Comparison of ENCODE assay signal across 11 mouse cellular contexts in genomic region chr6:30178023-30178639, GRCm38 (mm10).
A peak's percentile ranks its signal among the peaks of the same experiment; 100 is the strongest.
DNase-seq lines count a peak whose midpoint lies in the region; ATAC-seq lines count a peak whose summit lies in the region.
"Had no signal": no experiment of that assay in that cellular context is flagged by ENCODE, and none has a peak within 500 bp of the region (broad histone marks: within the 10 kb centered on the region; RNA-seq: fewer than 3 reads in every experiment).

No protein-coding gene starts in this region.

- H3K4me3 ChIP-seq in kidney, embryonic 15.5 days (replicated peaks) = 0 out of 2 replicates have a peak overlapping the region, but pooled peaks have one; percentile 5
- H3K4me3 ChIP-seq: gastrocnemius, adult 2 months; liver, embryonic 13.5 days had no signal

- 2% methylated on average over 27 of the region's 27 CpGs for WGBS in kidney, embryonic 15.5 days

- H3K4me2 ChIP-seq in kidney, embryonic 15.5 days = peak overlapping the region; percentile 40
- H3K4me2 ChIP-seq: liver, embryonic 13.5 days had no signal

- no peak overlapping the region for H3K27ac ChIP-seq in kidney, embryonic 15.5 days
- H3K27ac ChIP-seq: gastrocnemius, adult 2 months; liver, embryonic 13.5 days had no signal

- H3K4me1 ChIP-seq in kidney, embryonic 15.5 days = peaks cover 58% of the 10 kb centered on the region

- DNase-seq in embryo, embryonic 11 days = peak; percentile 36
- DNase-seq in embryo, embryonic 10 days (ENCODE audit: low spot score) = no peak
- DNase-seq in kidney, adult 11 months = no peak
- DNase-seq in CD4-positive helper T cell, adult 2 months (ENCODE audit: low read depth, low spot score) = peak; percentile 16
- peak; percentile 46 for DNase-seq in induced T-regulatory cell, adult 2 months (ENCODE audit: low read depth)
- DNase-seq in adrenal gland, adult 8-10 months = no peak
- no peak for DNase-seq in right cerebral cortex, postnatal 14 days
- DNase-seq: gastrocnemius, adult 2 months; layer of hippocampus, adult 9-11 months; liver, embryonic 13.5 days had no signal

- ATAC-seq in kidney, embryonic 15.5 days (replicated peaks; ENCODE audit: low FRiP score) = no peak

- 0 out of 2 replicates have a peak, but pooled peaks cover 3% of the 10 kb centered on the region for H3K9me3 ChIP-seq in kidney, embryonic 15.5 days (replicated peaks)
- H3K9me3 ChIP-seq: liver, embryonic 13.5 days had no signal

- H3K27me3 ChIP-seq in kidney, embryonic 15.5 days = peaks cover 89% of the 10 kb centered on the region

- H3K36me3 ChIP-seq in kidney, embryonic 15.5 days = no peaks in the 10 kb centered on the region
- H3K36me3 ChIP-seq: liver, embryonic 13.5 days had no signal

- no peak overlapping the region for H3K9ac ChIP-seq in kidney, embryonic 15.5 days
- H3K9ac ChIP-seq: liver, embryonic 13.5 days had no signal

Comparison
In these comparisons a context has a peak if more than half of its experiments do, and no peak if none do; other contexts are left out.
1. DNase-seq: peak in embryo, embryonic 11 days (single experiment), CD4-positive helper T cell, adult 2 months (single experiment) and induced T-regulatory cell, adult 2 months (single experiment); none in embryo, embryonic 10 days (single experiment), kidney, adult 11 months (single experiment), adrenal gland, adult 8-10 months (single experiment) and right cerebral cortex, postnatal 14 days (single experiment).